Mouse (Mus musculus) layer of hippocampus, postnatal 14 days (tissue): ENCODE measurements at regions not wholly inside any gene's neighbourhood (a gene's known extent, or its start where the extent isn't known, plus 50 kb on each side); places are given as distances from the start of the nearest gene placed in this dataset.
"Not testable (repeated sequence)": the region's sequence is repeated elsewhere in the genome, so short reads cannot be mapped to it uniquely, and the experiment has no call there.

ENCODE experiments used
- DNase-seq, 2 experiments: peaks; one replicate each; pipeline ENCODE4 v3.0.0; 2021 to 2022; ENCODE audit warnings: low spot score in 2 of 2, mixed read lengths in 1 of 2

DNA sequence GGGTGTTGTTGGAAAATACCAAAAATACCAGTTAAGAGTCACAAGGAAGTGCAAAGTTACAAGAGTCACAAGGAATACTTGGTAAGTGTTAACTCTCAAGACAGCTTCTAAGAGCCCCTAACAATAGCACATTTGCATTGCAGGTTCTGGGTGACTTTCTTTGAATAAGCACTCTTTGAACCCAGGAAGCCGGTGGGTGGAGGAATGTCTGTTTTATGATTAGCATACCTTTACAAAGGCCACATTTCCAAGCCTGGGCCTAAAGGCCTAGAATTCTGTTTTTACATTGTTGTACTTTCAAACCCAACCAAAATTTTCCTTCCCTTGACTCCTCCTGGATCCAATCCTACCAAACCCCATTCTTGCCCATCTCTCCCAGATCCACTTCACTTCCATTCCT lies 693.5 kb upstream of the Gria3 start:
- not testable (repeated sequence) for DNase-seq

DNA sequence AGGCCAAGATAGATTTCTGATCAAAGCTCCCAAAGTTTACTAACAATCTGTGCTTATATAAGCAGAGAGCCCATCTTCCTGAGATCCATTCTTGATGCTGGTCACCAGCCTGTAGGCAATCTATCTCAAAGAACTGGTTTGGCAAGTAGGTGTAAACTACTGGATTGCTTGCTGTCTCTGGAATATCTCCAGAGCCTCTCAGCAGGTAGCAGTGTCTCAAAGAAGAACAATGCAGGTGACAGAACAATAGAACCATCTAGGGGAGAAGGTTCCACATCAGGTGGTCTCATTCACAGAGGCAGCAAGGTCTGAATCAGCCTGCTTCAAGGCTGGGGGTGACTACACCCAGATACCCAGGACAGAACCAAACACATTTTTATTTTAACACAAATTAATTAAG lies 692.0 kb upstream of the Gria3 start:
- no peak for DNase-seq

DNA sequence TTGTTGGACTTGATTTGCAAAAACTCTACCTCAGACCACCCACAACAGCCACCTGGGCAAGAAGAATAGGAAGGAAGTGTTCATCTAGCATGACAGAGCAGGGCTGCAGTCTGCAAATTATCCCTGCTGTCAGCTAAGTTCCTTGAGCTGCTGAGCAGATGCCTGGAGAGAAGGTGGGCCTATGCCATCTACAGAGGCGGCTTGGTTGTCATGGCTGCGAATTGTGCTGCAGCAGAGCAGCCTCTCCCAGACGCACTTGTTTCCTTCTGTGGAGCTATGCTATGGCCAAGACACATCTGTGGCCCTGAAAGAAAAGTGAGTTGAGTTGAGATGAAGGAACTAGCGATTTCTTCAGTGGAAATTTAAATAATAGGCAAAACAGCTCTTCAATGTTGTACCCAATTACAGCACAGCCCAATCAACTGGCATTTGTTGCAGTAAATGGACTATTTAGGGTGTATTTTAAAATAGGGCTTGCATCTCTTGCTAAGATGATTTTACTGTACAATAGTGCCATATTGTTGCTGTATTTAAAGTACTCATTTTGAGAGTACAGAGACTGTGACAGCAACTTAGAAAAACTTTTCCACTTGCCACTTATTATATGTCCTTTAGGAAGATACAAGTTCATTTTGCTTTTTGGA lies 659.8 kb upstream of the Gria3 start:
- DNase-seq, result peak; percentile 5 to 10
